10 mouse cellular contexts compared by ENCODE assay signal in the genomic region with DNA sequence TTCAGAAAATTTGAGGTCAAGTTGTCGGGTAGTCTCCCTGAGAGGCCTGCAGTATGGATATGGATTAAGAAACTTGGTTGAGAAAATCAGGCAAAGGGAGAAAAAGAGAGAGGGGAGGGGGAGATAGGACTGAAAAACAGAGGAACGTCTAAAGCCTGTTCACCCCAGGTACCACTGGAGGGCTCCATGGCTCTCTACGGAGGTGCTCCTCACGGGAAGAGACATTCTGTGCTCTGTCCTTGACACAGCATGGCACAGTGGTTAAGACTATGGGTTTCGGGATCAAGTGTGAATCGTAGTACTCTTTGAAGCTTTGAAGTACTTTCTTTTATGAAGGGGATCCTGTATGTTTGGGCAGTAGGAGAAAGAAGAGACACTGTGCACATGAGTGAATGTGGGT. TPM values are rescaled to one million over a fixed set of nuclear protein-coding genes. Genes with fewer than 3 reads are reported as not detected.
DNase-seq lines count a peak whose midpoint lies in the region; ATAC-seq and TF ChIP-seq lines count a peak whose summit lies in the region.
"Had no signal": no experiment of that assay in that cellular context is flagged by ENCODE, and none has a peak within 500 bp of the region (broad histone marks: within the 10 kb centered on the region; RNA-seq: fewer than 3 reads in every experiment).

No protein-coding gene starts in this region.

- WGBS in kidney, adult 2 months: 45% methylated on average over 6 of the region's 6 CpGs
- 34% methylated on average over 6 of the region's 6 CpGs for WGBS in kidney, embryonic 14.5 days
- WGBS in stomach, postnatal 0 days: 48% methylated on average over 6 of the region's 6 CpGs

- no peak overlapping the region for H3K9ac ChIP-seq in kidney, embryonic 14.5 days (ENCODE audit: low read depth, low read length)
- H3K9ac ChIP-seq in stomach, postnatal 0 days (ENCODE audit: low read length): no peak overlapping the region
- H3K9ac ChIP-seq: limb, embryonic 12.5 days had no signal

- no peak; the same call in 1 of the 2 replicates for TF ChIP-seq CTCF in kidney, adult 2 months (conservative IDR thresholded peaks at IDR 0.05; ENCODE audit: insufficient read depth, insufficient read length, low read depth, low read length)
- TF ChIP-seq CTCF in stomach, postnatal 0 days (IDR thresholded peaks at IDR 0.05; ENCODE audit: low read depth): peak; percentile 39

- no peak overlapping the region for H3K4me2 ChIP-seq in kidney, embryonic 14.5 days (replicated peaks; ENCODE audit: low read depth, low read length)
- no peak overlapping the region for H3K4me2 ChIP-seq in stomach, postnatal 0 days (replicated peaks; ENCODE audit: low read depth)
- H3K4me2 ChIP-seq: limb, embryonic 12.5 days had no signal

- H3K4me3 ChIP-seq in kidney, adult 2 months (ENCODE audit: insufficient read depth, low read depth, low read length): no peak overlapping the region
- no peak overlapping the region for H3K4me3 ChIP-seq in kidney, embryonic 14.5 days (ENCODE audit: low read length)
- no peak overlapping the region for H3K4me3 ChIP-seq in stomach, postnatal 0 days (ENCODE audit: low read depth, low read length)
- H3K4me3 ChIP-seq: limb, embryonic 12.5 days had no signal

- no peak overlapping the region for H3K27ac ChIP-seq in kidney, adult 2 months (ENCODE audit: insufficient read depth, low read depth, low read length)
- H3K27ac ChIP-seq in kidney, embryonic 14.5 days (ENCODE audit: low read depth, low read length): no peak overlapping the region
- no peak overlapping the region for H3K27ac ChIP-seq in stomach, postnatal 0 days (replicated peaks)
- H3K27ac ChIP-seq: forebrain, embryonic 10.5 days; limb, embryonic 12.5 days had no signal

- H3K27me3 ChIP-seq in kidney, adult 2 months (replicated peaks; ENCODE audit: control insufficient read depth, insufficient read depth, low read length): no peaks in the 10 kb centered on the region
- H3K27me3 ChIP-seq in kidney, embryonic 14.5 days (ENCODE audit: control insufficient read depth, insufficient read depth, low read length): peaks cover 7% of the 10 kb centered on the region
- H3K27me3 ChIP-seq in stomach, postnatal 0 days (ENCODE audit: control insufficient read depth, insufficient read depth, low read length): no peaks in the 10 kb centered on the region

- TF ChIP-seq POLR2A in kidney, adult 2 months (IDR thresholded peaks at IDR 0.05; ENCODE audit: low read depth, low read length): no peak

- peak; percentile 22 for DNase-seq in kidney, adult 2 months
- peak; percentile 45 for DNase-seq in right cerebral cortex, adult 18-20 months
- DNase-seq in right cerebral cortex, adult 2 months (ENCODE audit: low spot score in 2 of 2): no peak
- peak; percentile 42 for DNase-seq in embryo, embryonic 11 days
- DNase-seq in stomach, postnatal 0 days (ENCODE audit: low spot score): no peak
- DNase-seq in heart, postnatal 10 days: no peak
- no peak for DNase-seq in testis, postnatal 14 days (ENCODE audit: low spot score)

- intact Hi-C loops in heart, postnatal 10 days (cut with DNase I): no loop called here

- H3K9me3 ChIP-seq in kidney, embryonic 14.5 days (ENCODE audit: control insufficient read depth, low read length): no peaks in the 10 kb centered on the region
- H3K9me3 ChIP-seq in stomach, postnatal 0 days (ENCODE audit: control insufficient read depth, low read length): no peaks in the 10 kb centered on the region
- H3K9me3 ChIP-seq: forebrain, embryonic 10.5 days; limb, embryonic 12.5 days had no signal

- no peak for ATAC-seq in kidney, embryonic 14.5 days (ENCODE audit: low FRiP score, low TSS enrichment)
- no peak for ATAC-seq in stomach, postnatal 0 days (ENCODE audit: low FRiP score, low TSS enrichment)

- no peak for TF ChIP-seq EP300 in stomach, postnatal 0 days (optimal IDR thresholded peaks at IDR 0.05)

- H3K4me1 ChIP-seq in kidney, adult 2 months (ENCODE audit: control insufficient read depth, insufficient read depth, low read length): 0 out of 2 replicates have a peak, but pooled peaks cover 4% of the 10 kb centered on the region
- H3K4me1 ChIP-seq in kidney, embryonic 14.5 days (ENCODE audit: control insufficient read depth, insufficient read depth, low read length): peaks cover 15% of the 10 kb centered on the region; the same call in 1 of the 2 replicates
- H3K4me1 ChIP-seq in stomach, postnatal 0 days (replicated peaks; ENCODE audit: control insufficient read depth, insufficient read depth): peaks cover 8% of the 10 kb centered on the region; the same call in 1 of the 2 replicates

- H3K36me3 ChIP-seq in kidney, adult 2 months (ENCODE audit: control insufficient read depth, insufficient read depth, low read length): no peaks in the 10 kb centered on the region
- no peaks in the 10 kb centered on the region for H3K36me3 ChIP-seq in kidney, embryonic 14.5 days (ENCODE audit: control insufficient read depth, insufficient read depth, low read length)
- no peaks in the 10 kb centered on the region for H3K36me3 ChIP-seq in stomach, postnatal 0 days (ENCODE audit: control insufficient read depth, insufficient read depth, low read length)
- H3K36me3 ChIP-seq: forebrain, embryonic 10.5 days; limb, embryonic 12.5 days had no signal

RNA-seq across cellular contexts. Expression of gene Nrcam, which starts 1.2 kb away (rescaled TPM):
- 0.56 and 0.59 TPM in 2 replicates for polyA plus RNA-seq in kidney, adult 2 months (2012; rRNA removed)
- polyA plus RNA-seq in kidney, embryonic 14.5 days (2014; fragmentation: Nextera tagmentation; extraction: Ambion mirVana): 7.0 and 12.3 TPM in 2 replicates
- 1.2 and 1.6 TPM in 2 replicates for polyA plus RNA-seq in stomach, postnatal 0 days (2015; fragmentation: Nextera tagmentation; extraction: Ambion mirVana)
- under 1 TPM; 0.25 to 0.67 TPM for total RNA-seq in heart, postnatal 10 days (2021)

Comparison
In these comparisons a context has a peak if more than half of its experiments do, and no peak if none do; other contexts are left out.
1. DNase-seq: peak in kidney, adult 2 months (single experiment), right cerebral cortex, adult 18-20 months (single experiment) and embryo, embryonic 11 days (single experiment); none in right cerebral cortex, adult 2 months (0 of 2), stomach, postnatal 0 days (single experiment), heart, postnatal 10 days (0 of 2) and testis, postnatal 14 days (single experiment).